Mouse (Mus musculus) ovary, adult 18-20 months (tissue): Measurements from ENCODE around the gene Mcpt8.
"Not testable (repeated sequence)": the region's sequence is repeated elsewhere in the genome, so short reads cannot be mapped to it uniquely, and the experiment has no call there.

Source experiments
- DNase-seq: peaks from one replicate; pipeline ENCODE4 v3.0.0; 2022; ENCODE audit warnings: low spot score, mixed read lengths

Mcpt8 gene

DNA sequence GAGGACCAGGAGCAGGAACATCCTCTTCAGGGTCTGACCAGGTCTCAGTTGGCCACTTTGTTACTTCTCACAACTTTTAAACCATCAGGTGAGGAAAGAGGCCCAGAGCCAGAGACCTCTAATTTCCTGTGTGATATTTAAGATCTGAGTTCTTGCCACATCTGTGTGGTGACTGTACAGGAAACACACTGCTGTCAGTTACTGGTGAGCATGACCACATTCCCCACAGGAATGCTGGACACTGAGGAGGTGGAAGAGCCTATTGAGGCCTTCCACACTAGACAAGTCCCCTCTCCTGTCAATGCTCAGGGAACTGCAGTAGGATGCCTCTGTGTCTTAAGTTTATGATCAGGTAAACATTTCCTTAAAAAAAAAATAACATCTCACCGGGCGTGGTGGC is at the start of gene Mcpt8:
Gene Mcpt8 (minus strand): TSS at position 107 of the 400 bp plus-strand sequence.
- DNase-seq: no peak

- not testable (repeated sequence) for DNase-seq
Measured at GRCm38 (mm10) chr14:56133675-56134074, 48.6 kb upstream of the Mcpt8 start.

GRCm38 (mm10) chr14:56132508-56132907 is 47.4 kb upstream of the Mcpt8 start, which contains the start of gene Gzmd:
Gene Gzmd, minus strand, starts transcription at chr14:56132608.
- not testable (repeated sequence) for DNase-seq

DNA sequence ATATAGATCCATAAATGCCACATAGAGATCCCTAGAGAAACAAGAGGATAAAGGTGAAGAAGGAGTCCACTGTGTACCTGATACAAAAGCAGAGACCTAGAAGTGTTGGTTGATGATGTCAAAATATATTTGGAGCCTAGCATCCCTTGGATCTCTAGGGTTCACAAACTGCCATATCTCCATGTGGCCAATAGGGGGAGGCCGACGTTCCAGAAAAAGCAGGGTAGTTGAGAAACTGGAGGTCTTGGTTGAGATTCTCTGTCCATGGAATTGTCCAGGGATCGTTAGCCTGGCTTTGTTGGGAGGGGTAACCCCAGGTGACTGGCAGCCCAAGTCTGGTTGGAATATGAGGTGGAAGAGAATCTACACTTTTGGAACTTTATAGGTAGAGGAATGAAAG is 43.3 kb upstream of the Mcpt8 start:
- no peak for DNase-seq

GRCm38 (mm10) chr14:56123516-56123915 is 38.4 kb upstream of the Mcpt8 start:
- no peak for DNase-seq

GRCm38 (mm10) chr14:56120525-56120924 is 35.5 kb upstream of the Mcpt8 start, which contains the start of gene Gzme:
Gene Gzme, minus strand, starts transcription at chr14:56120625.
- no peak for DNase-seq

DNA sequence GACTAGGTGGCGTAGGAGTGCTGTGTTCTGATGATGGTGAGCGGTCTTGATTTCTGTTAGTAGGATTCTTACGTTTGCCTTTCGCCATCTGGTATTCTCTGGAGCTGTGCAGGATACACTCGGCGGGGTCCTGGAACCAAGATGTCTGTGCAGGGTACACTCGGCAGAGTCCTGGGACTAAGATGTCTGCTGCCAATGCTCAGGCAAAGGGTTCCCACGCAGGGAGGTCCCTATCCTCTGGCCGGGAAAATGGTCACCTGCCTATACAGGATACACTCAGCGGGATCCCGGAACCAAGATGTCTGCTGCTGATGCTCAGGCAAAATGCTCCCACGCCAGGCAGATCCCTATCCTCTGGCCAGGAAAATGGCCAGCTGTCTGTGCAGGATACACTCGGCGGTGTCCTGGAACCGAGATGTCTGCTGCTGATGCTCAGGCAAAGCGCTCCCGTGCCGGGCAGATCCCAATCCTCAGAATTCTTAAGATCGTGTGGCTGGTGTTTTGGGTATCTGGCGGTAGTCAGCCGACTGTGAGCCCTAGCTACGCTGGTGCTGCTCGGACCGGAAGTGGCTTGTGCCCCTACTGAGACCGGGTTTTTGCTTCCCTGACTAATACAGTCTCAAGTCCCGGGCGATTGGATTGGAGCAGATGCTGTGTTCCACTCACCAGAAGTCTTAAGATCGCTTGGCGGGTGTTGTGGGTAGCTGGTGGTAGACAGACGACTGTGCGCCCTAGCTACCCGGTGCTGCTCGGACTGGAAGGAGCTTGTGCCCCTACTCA is 30.6 kb upstream of the Mcpt8 start:
- DNase-seq: not testable (repeated sequence)

DNA sequence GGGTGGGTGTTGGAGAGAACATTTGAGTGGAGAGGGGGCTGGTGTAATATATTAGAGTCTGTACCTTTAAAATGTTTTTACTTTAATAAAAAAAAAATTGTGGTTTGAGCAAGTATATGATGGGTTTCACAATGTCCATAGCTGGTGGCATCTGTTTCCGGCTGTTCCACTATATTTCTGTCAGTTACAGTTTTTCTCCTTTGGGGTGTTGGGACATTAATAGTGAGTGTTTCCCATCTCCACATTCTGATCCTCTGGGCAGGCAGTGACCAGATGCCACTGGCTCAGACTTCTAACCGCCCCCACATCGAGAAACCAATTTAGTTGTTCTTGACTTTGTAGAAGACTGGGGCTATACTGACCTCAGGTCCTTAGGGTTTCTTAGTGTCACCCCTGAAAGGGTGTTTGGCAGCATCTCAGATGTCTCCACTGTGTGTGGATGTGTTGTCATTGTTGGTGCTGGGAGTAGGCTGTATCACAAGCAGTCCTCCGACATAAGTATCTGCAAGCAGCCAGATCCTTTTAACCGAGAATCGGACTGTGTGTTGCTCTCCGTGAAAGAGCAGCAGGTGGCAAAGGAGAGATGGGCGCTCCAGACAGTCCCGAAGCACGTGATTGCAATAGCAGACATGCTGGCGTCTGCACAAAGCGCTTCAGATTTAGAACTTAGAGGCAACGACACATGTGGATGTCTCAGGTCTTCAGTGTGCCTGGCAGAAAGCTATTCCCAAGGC is 20.5 kb upstream of the Mcpt8 start:
- no peak for DNase-seq

DNA sequence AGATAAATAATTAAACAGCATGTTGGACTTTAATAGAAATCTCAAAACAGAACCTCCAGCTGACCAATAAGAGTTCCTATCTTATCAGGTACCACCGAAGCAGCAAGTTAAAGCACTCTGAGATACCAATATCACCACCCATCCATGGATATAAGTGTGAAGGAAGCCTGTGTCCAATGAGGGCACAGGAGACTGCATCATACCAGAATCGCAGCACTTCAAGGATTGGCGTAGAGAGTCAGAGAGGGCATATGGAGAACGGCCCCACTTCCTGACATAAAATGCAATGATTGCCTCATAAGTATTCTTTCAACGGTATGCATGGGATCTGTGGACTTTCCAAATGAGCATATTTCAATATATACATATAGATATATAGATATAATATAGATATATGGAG is 19.9 kb upstream of the Mcpt8 start:
- no peak for DNase-seq

GRCm38 (mm10) chr14:56103452-56103851 is 18.4 kb upstream of the Mcpt8 start:
- DNase-seq: no peak

DNA sequence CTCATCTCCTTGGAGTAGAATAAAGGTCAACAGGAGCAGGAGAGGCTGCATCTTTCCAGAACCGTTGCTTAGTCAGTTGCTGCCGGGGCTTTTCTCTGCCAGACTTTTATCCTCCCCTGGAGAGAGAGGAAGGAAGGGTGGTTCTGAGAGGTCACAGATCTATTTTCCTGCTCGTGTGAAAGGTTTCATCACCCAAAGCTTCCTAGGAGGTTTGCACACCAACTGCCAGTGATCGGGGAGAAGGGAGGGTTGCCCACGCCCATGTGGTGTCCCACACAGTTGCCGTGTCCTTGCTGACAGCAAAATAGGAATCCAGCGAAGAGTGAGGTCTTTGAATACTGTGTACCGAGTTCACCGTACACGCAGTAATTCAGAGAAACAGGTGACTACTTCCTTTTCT is 17.3 kb upstream of the Mcpt8 start, which contains the start of gene Ctsg:
Gene Ctsg (minus strand): TSS at position 189 of the 400 bp plus-strand sequence.
- no peak for DNase-seq

DNA sequence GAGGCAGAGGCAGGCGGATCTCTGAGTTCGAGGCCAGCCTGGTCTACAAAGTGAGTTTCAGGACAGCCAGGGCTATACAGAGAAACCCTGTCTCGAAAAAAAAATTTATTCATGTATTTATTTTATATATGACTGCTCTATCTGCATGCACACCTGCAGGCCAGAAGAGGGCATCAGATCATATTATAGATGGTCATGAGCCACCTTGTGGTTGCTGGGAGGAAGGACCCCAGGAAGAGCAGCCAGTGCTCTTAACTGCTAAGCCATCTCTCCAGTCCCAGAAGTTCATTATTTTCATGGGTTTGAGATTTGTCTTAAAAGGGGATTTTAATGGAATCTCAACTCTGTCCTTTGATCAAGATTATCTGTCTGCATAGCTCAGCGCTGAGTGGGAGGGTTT is 13.9 kb upstream of the Mcpt8 start:
- DNase-seq: no peak

DNA sequence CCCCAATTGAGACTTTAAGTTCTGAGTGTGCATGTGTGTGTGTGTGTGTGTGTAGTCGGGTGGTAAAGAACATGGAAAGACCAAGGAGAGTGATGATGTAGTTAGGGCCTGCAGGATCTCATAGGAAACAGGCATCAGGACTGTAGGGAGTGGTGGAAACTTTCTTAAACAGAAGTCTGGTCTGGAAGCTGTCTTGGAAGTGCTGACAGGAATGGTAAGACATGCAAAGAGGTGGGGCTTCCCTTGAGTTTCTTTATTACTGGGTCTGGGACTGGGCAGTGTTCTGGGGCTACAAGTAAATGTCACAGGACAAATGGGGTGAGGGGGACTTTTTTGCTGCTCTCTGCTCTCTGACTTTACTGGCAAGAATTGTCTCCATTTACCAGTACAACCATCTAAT is 12.5 kb upstream of the Mcpt8 start:
- no peak for DNase-seq

GRCm38 (mm10) chr14:56093353-56093752 is 8.3 kb upstream of the Mcpt8 start:
- DNase-seq: no peak

DNA sequence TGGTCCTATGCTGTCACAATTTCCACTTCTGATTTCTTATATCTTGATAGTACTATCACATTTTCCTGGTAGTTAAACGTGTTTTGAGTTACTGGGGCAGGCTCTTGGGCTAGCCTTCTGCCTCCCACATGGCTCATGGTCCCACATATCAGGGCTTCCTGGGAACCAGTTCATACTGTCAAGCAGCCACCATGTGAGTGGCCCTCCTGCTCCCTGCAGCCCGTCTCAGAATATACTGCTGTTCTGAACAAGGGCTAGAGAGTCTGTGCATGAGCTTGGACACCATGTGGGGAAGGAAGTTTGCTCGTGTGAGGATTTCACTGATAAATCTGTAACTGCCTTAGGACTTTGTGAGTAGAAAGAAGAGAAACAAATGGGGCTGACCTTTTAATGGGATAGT is 1.6 kb upstream of the Mcpt8 start:
- no peak for DNase-seq

- no peak for DNase-seq
Measured at GRCm38 (mm10) chr14:56082016-56082415, 3.1 kb downstream of the Mcpt8 start.

GRCm38 (mm10) chr14:56062213-56062612 is 22.9 kb downstream of the Mcpt8 start, which contains the start of gene Mcpt4:
Gene Mcpt4, minus strand, starts transcription at chr14:56062313.
- DNase-seq: not testable (repeated sequence)

- no peak for DNase-seq
Measured at GRCm38 (mm10) chr14:56057722-56058121, 27.4 kb downstream of the Mcpt8 start.

DNA sequence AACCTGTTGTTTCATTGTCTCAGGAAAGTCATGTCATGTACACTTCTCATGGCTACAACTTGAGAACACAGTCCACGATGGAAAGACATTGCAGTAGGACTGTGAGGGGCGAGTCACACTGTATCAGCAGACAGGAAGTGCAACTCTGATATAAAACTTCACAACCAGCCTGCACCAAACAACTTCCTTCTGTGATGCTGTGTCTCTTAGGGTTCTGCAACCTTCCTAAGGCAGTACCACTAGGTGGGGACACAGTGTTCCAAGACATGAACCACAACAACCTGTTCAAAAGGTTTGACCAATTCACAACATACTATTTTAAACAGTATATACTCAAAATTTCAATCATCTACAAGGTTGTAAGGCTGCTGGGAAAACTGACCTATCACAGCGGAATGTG is 29.7 kb downstream of the Mcpt8 start:
- no peak for DNase-seq

DNA sequence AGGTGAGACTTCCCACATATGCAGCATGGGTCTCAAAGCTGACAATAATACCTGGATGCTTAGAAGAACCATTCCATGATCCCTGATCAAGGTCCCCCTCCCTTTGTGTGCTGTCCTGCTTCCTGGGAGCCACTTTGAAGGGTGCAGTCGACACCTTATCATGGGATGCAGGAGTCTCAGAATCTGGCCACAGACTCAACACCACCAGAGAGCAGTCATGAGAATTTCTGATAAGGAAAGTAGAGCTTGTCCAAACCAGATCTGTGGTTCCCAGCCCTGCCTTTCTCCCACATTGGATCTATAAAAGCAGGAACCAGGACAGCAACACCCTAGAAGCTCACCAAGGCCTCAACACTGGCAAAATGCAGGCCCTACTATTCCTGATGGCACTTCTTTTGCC is 43.3 kb downstream of the Mcpt8 start, which contains the start of gene Mcpt2:
Gene Mcpt2 (plus strand): TSS at position 250 of the 400 bp plus-strand sequence.
- DNase-seq: not testable (repeated sequence)

GRCm38 (mm10) chr14:56034433-56034832 is 50.6 kb downstream of the Mcpt8 start:
- DNase-seq: no peak
